Mouse (Mus musculus): Measurements from ENCODE around the gene Tbcb. TPM values are rescaled to one million over a fixed set of nuclear protein-coding genes. Genes with fewer than 3 reads are reported as not detected.

The Tbcb gene
- polyA plus RNA-seq, 1 experiment from 2014 or later, result 299 TPM

GRCm38 (mm10) chr7:30199498-30200139 is 32.5 kb downstream of the Tbcb start:
- H3K27ac ChIP-seq, result no peak overlapping the region
- no peak overlapping the region for H3K4me2 ChIP-seq (replicated peaks)
- no peaks in the 10 kb centered on the region for H3K36me3 ChIP-seq
- H3K9me3 ChIP-seq, result no peaks in the 10 kb centered on the region
- no peak overlapping the region for H3K4me3 ChIP-seq
- no peak overlapping the region for H3K9ac ChIP-seq
- peaks cover 11% of the 10 kb centered on the region for H3K4me1 ChIP-seq
- 78% methylated on average over 18 of the region's 18 CpGs for WGBS
- no peaks in the 10 kb centered on the region for H3K27me3 ChIP-seq (replicated peaks)
- no peak for ATAC-seq (ENCODE audit: low FRiP score, low read depth)

- Histone ChIP-seq H3K4me1 (peaks cover 12% of the 10 kb centered on the region), H3K4me3 (no peak within 1 kb of the TSS), H3K36me3 (no peaks in the 10 kb centered on the region), H3K4me2 (replicated peaks) (peak within 1 kb of the TSS; percentile 32; the same call in 1 of the 2 replicates), H3K9me3 (no peaks in the 10 kb centered on the region), H3K27me3 (replicated peaks) (no peaks in the 10 kb centered on the region), H3K27ac (no peak within 1 kb of the TSS), H3K9ac (no peak within 1 kb of the TSS)
- no peak for ATAC-seq (ENCODE audit: low FRiP score, low read depth)
- WGBS, result 11% methylated on average over 8 of the region's 8 CpGs
These were observed 33.5 kb downstream of the Tbcb start, which contains the start of gene Capns1 for GRCm38 (mm10) chr7:30198481-30198971. Capns1 (minus strand) TSS chr7:30198811.

GRCm38 (mm10) chr7:30197592-30198129 is 34.4 kb downstream of the Tbcb start:
- H3K9me3 ChIP-seq, result no peaks in the 10 kb centered on the region
- WGBS, result 72% methylated on average over 5 of the region's 5 CpGs
- no peak for ATAC-seq (ENCODE audit: low FRiP score, low read depth)

GRCm38 (mm10) chr7:30196171-30196570 is 35.9 kb downstream of the Tbcb start:
- peaks cover 23% of the 10 kb centered on the region for H3K4me1 ChIP-seq
- WGBS, result 85% methylated on average over 6 of the region's 6 CpGs
- H3K27ac ChIP-seq, result no peak overlapping the region
- ATAC-seq (ENCODE audit: low FRiP score, low read depth), result no peak
- H3K9me3 ChIP-seq, result no peaks in the 10 kb centered on the region
- H3K9ac ChIP-seq, result no peak overlapping the region
- no peaks in the 10 kb centered on the region for H3K27me3 ChIP-seq (replicated peaks)
- H3K4me2 ChIP-seq (replicated peaks), result no peak overlapping the region
- peaks cover 11% of the 10 kb centered on the region for H3K36me3 ChIP-seq
- H3K4me3 ChIP-seq, result no peak overlapping the region

More at GRCm38 (mm10) chr7:30197592-30198129, 34.4 kb downstream of the Tbcb start:
- Histone ChIP-seq H3K36me3 (no peaks in the 10 kb centered on the region), H3K9ac (no peak overlapping the region), H3K4me3 (no peak overlapping the region), H3K4me1 (peaks cover 21% of the 10 kb centered on the region), H3K27ac (no peak overlapping the region), H3K4me2 (replicated peaks) (no peak overlapping the region), H3K27me3 (replicated peaks) (no peaks in the 10 kb centered on the region)

- Histone ChIP-seq H3K9ac (no peak overlapping the region), H3K27me3 (replicated peaks) (no peaks in the 10 kb centered on the region), H3K9me3 (no peaks in the 10 kb centered on the region), H3K4me3 (no peak overlapping the region), H3K4me1 (peaks cover 23% of the 10 kb centered on the region), H3K4me2 (replicated peaks) (peak overlapping the region; percentile 88), H3K36me3 (peaks cover 18% of the 10 kb centered on the region), H3K27ac (no peak overlapping the region)
- 65% methylated on average over 6 of the region's 6 CpGs for WGBS
- ATAC-seq (ENCODE audit: low FRiP score, low read depth), result no peak
These were observed 36.6 kb downstream of the Tbcb start for GRCm38 (mm10) chr7:30195461-30195860.

- 1% methylated on average over 28 of the region's 28 CpGs for WGBS
- H3K4me2 ChIP-seq (replicated peaks), result peak overlapping the region; percentile 88
- H3K9me3 ChIP-seq, result no peaks in the 10 kb centered on the region
- peaks cover 24% of the 10 kb centered on the region for H3K36me3 ChIP-seq
- H3K9ac ChIP-seq, result peak overlapping the region; percentile 72
- peak overlapping the region; percentile 73 for H3K4me3 ChIP-seq
- H3K4me1 ChIP-seq, result peaks cover 23% of the 10 kb centered on the region
- peak; percentile 87 for ATAC-seq (ENCODE audit: low FRiP score, low read depth)
- no peak overlapping the region for H3K27ac ChIP-seq
- no peaks in the 10 kb centered on the region for H3K27me3 ChIP-seq (replicated peaks)
These were observed 37.2 kb downstream of the Tbcb start for GRCm38 (mm10) chr7:30194884-30195283.

- Histone ChIP-seq H3K4me2 (replicated peaks) (peak overlapping the region; percentile 88), H3K9me3 (no peaks in the 10 kb centered on the region), H3K36me3 (peaks cover 25% of the 10 kb centered on the region), H3K27ac (no peak overlapping the region), H3K4me1 (peaks cover 23% of the 10 kb centered on the region), H3K4me3 (peak overlapping the region; percentile 73), H3K27me3 (replicated peaks) (no peaks in the 10 kb centered on the region), H3K9ac (peak overlapping the region; percentile 72)
- ATAC-seq (ENCODE audit: low FRiP score, low read depth), result peak; percentile 36; the same call in 1 of the 2 replicates
- 1% methylated on average over 26 of the region's 26 CpGs for WGBS
These were observed 37.8 kb downstream of the Tbcb start for GRCm38 (mm10) chr7:30194101-30194831.

- peaks cover 31% of the 10 kb centered on the region for H3K36me3 ChIP-seq
- peak overlapping the region; percentile 73 for H3K4me3 ChIP-seq
- peak; percentile 41; the same call in 1 of the 2 replicates for ATAC-seq (ENCODE audit: low FRiP score, low read depth)
- WGBS, result under 1% methylated on average over 26 of the region's 26 CpGs
- H3K9me3 ChIP-seq, result no peaks in the 10 kb centered on the region
- H3K27ac ChIP-seq, result no peak overlapping the region
- H3K4me1 ChIP-seq, result peaks cover 23% of the 10 kb centered on the region
- peak overlapping the region; percentile 72 for H3K9ac ChIP-seq
- no peaks in the 10 kb centered on the region for H3K27me3 ChIP-seq (replicated peaks)
- peak overlapping the region; percentile 88 for H3K4me2 ChIP-seq (replicated peaks)
These were observed 38.4 kb downstream of the Tbcb start for GRCm38 (mm10) chr7:30193581-30194100.

GRCm38 (mm10) chr7:30193013-30193412 is 39.1 kb downstream of the Tbcb start:
- Histone ChIP-seq H3K4me2 (replicated peaks) (peak overlapping the region; percentile 88), H3K9me3 (no peaks in the 10 kb centered on the region), H3K27ac (no peak overlapping the region), H3K4me1 (peaks cover 23% of the 10 kb centered on the region), H3K4me3 (peak overlapping the region; percentile 73), H3K36me3 (peaks cover 38% of the 10 kb centered on the region), H3K27me3 (replicated peaks) (no peaks in the 10 kb centered on the region), H3K9ac (peak overlapping the region; percentile 72)
- no peak for ATAC-seq (ENCODE audit: low FRiP score, low read depth)
- WGBS, result 13% methylated on average over 9 of the region's 9 CpGs

- no peak overlapping the region for H3K4me3 ChIP-seq
These were observed 40.0 kb downstream of the Tbcb start for GRCm38 (mm10) chr7:30192088-30192487.

GRCm38 (mm10) chr7:30189116-30189491 is 43.0 kb downstream of the Tbcb start:
- Histone ChIP-seq H3K4me1 (peaks cover 14% of the 10 kb centered on the region), H3K4me2 (replicated peaks) (no peak overlapping the region), H3K4me3 (no peak overlapping the region), H3K27ac (no peak overlapping the region), H3K9me3 (no peaks in the 10 kb centered on the region), H3K36me3 (peaks cover 69% of the 10 kb centered on the region), H3K27me3 (replicated peaks) (no peaks in the 10 kb centered on the region), H3K9ac (no peak overlapping the region)
- WGBS, result 86% methylated on average over 4 of the region's 4 CpGs
- ATAC-seq (ENCODE audit: low FRiP score, low read depth), result no peak

More at GRCm38 (mm10) chr7:30192088-30192487, 40.0 kb downstream of the Tbcb start:
- H3K9me3 ChIP-seq, result no peaks in the 10 kb centered on the region
- 91% methylated on average over 12 of the region's 12 CpGs for WGBS
- no peak overlapping the region for H3K9ac ChIP-seq
- no peak for ATAC-seq (ENCODE audit: low FRiP score, low read depth)
- H3K36me3 ChIP-seq, result peaks cover 47% of the 10 kb centered on the region
- no peak overlapping the region for H3K27ac ChIP-seq
- H3K27me3 ChIP-seq (replicated peaks), result no peaks in the 10 kb centered on the region
- peaks cover 18% of the 10 kb centered on the region for H3K4me1 ChIP-seq
- no peak overlapping the region for H3K4me2 ChIP-seq (replicated peaks)
